Mouse (Mus musculus) limb, embryonic 14.5 days (tissue): ENCODE data around the gene Fam222a. TPM values are rescaled to one million over a fixed set of nuclear protein-coding genes. Genes with fewer than 3 reads are reported as not detected.

Experiments used
- ATAC-seq: fragments of 200-750 bp; cut with Nextera tagmentation; 2 replicates; pipeline ENCODE4 v1.8.0; 2017; ENCODE audit warnings: low read depth, moderate number of reproducible peaks, moderate TSS enrichment; ENCODE audit not compliant: low FRiP score
- DNase-seq: peaks from one replicate; pipeline ENCODE4 v3.0.0-alpha.2; 2015; ENCODE audit warnings: low spot score
- H3K27ac ChIP-seq: fragments of 300-500 bp; sonication (generic); replicated peaks from 2 replicates; pipeline ENCODE4 v1.5.1; 2014; ENCODE audit warnings: low read depth, mild to moderate bottlenecking, low read length, moderate library complexity, mixed read lengths
- H3K27me3 ChIP-seq: fragments of 300-500 bp; sonication (generic); 2 replicates; pipeline ENCODE4 v1.6.1; 2014; ENCODE audit warnings: low read length, mixed read lengths; ENCODE audit not compliant: control insufficient read depth, insufficient read depth
- H3K36me3 ChIP-seq: fragments of 300-500 bp; sonication (generic); 2 replicates; pipeline ENCODE4 v1.6.1; 2014; ENCODE audit warnings: mild to moderate bottlenecking, low read length, moderate library complexity, mixed read lengths; ENCODE audit not compliant: control insufficient read depth, insufficient read depth
- H3K4me1 ChIP-seq: fragments of 300-500 bp; sonication (generic); 2 replicates; pipeline ENCODE4 v1.6.1; 2014; ENCODE audit warnings: antibody characterized with exemption, low read length, mixed read lengths; ENCODE audit not compliant: control insufficient read depth, insufficient read depth
- H3K4me2 ChIP-seq: fragments of 300-500 bp; sonication (generic); replicated peaks from 2 replicates; pipeline ENCODE4 v1.6.1; 2014; ENCODE audit warnings: low read depth, mild to moderate bottlenecking, low read length, moderate library complexity; ENCODE audit not compliant: severe bottlenecking
- H3K4me3 ChIP-seq: fragments of 300-500 bp; sonication (generic); replicated peaks from 2 replicates; pipeline ENCODE4 v1.5.1; 2014; ENCODE audit warnings: low read length
- H3K9ac ChIP-seq: fragments of 300-500 bp; sonication (generic); 2 replicates; pipeline ENCODE4 v1.6.1; 2014; ENCODE audit warnings: mild to moderate bottlenecking, low read depth, low read length, moderate library complexity; ENCODE audit not compliant: severe bottlenecking
- H3K9me3 ChIP-seq: fragments of 300-500 bp; sonication (generic); 2 replicates; pipeline ENCODE4 v1.6.1; 2016; ENCODE audit warnings: low read length; ENCODE audit not compliant: control insufficient read depth
- POLR2A ChIP-seq: fragments of 200-500 bp; IDR thresholded peaks from 2 replicates; pipeline ENCODE4 v1.8.0; 2012; ENCODE audit warnings: inconsistent platforms, mild to moderate bottlenecking, moderate library complexity, borderline replicate concordance; ENCODE audit not compliant: insufficient read depth, insufficient read length; ENCODE audit errors: extremely low read depth
- WGBS: fragments of 180-500 bp; shearing (Covaris S2); extraction: QIAGEN DNeasy Blood & Tissue Kit; methylation state at CpG from one replicate; pipeline ENCODE4 v1.1.7; 2014; 5-methylcytosine and 5-hydroxymethylcytosine counted together
- polyA plus RNA-seq, 2 experiments: library from polyadenylated mRNA; depleted of rRNA in 1 of 2; stranded (reverse) in 1 of 2; unstranded in 1 of 2; fragments of >200 nt; fragmentation: Nextera tagmentation in 1 of 2; extraction: Ambion mirVana in 1 of 2; gene quantifications; 2 replicates each; pipeline versions ENCODE4 v1.2.1 to v1.2.3; 2012 to 2014

The Fam222a gene
- polyA plus RNA-seq, 2 experiments, result 1.1 to 1.5 TPM

DNA sequence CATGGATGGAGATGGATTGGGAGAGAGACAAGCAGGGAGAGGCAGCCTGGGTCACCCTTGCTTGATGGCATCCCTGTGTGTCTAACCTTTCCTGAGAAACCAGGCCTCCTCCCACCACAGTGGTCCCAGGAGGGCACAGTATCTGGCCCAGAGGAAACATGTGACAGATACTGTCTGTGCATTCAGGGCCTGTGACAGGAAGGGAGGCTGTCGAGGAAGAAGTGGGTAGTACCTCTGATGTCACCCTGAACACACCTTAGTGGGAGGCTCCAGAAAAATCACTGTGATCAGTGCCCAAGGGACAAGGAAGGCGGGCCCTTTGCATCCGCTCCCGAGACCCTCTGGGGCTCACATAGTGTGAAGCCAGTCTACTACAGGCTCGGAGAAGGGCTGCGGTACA is 38.2 kb downstream of the Fam222a start:
- no peaks in the 10 kb centered on the region for H3K36me3 ChIP-seq
- no peak for TF ChIP-seq POLR2A
- WGBS, result 56% methylated on average over 6 of the region's 6 CpGs
- H3K4me2 ChIP-seq, result no peak overlapping the region
- ATAC-seq, result no peak
- H3K9ac ChIP-seq, result no peak overlapping the region
- 0 out of 2 replicates have a peak, but pooled peaks cover 5% of the 10 kb centered on the region for H3K27me3 ChIP-seq
- H3K4me1 ChIP-seq, result peaks cover 24% of the 10 kb centered on the region
- H3K9me3 ChIP-seq, result no peaks in the 10 kb centered on the region
- no peak overlapping the region for H3K27ac ChIP-seq
- DNase-seq, result no peak
- H3K4me3 ChIP-seq, result no peak overlapping the region

DNA sequence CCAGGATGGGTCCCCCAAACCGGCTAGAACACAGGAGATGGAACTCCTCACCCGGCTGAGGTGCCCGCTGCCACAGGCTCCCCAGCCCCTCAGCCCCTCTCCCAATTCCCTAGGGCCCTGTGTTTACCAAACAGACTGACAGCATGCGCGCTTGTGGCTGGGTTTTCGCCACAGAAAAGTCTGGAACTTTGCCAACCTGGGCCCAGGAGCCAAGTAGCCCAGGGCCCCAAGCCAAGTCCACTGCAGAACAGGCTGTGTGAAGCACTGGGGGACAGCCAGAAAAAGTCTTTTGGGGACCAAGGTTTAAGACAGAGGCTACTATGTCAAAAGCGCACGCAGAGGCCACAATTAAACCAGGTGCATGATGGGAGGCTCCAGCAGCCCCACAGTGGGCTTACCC is 39.8 kb downstream of the Fam222a start:
- Histone ChIP-seq H3K4me3 (no peak overlapping the region), H3K36me3 (no peaks in the 10 kb centered on the region), H3K9me3 (no peaks in the 10 kb centered on the region), H3K27me3 (0 out of 2 replicates have a peak, but pooled peaks cover 5% of the 10 kb centered on the region), H3K4me2 (no peak overlapping the region), H3K27ac (no peak overlapping the region), H3K9ac (no peak overlapping the region), H3K4me1 (peaks cover 25% of the 10 kb centered on the region)
- ATAC-seq (no peak), DNase-seq (no peak)
- TF ChIP-seq POLR2A, result no peak
- 65% methylated on average over 8 of the region's 8 CpGs for WGBS

- H3K9me3 ChIP-seq, result no peaks in the 10 kb centered on the region
- peak overlapping the region; percentile 28; the same call in 1 of the 2 replicates for H3K4me2 ChIP-seq
- WGBS, result 7% methylated on average over 12 of the region's 12 CpGs
- peaks cover 27% of the 10 kb centered on the region for H3K4me1 ChIP-seq
- H3K4me3 ChIP-seq, result 0 out of 2 replicates have a peak overlapping the region, but pooled peaks have one; percentile 1
- TF ChIP-seq POLR2A, result 0 out of 2 replicates have a peak, but pooled peaks have one; percentile 16
- H3K27me3 ChIP-seq, result 0 out of 2 replicates have a peak, but pooled peaks cover 5% of the 10 kb centered on the region
- peak; percentile 66 for DNase-seq
- no peaks in the 10 kb centered on the region for H3K36me3 ChIP-seq
- H3K9ac ChIP-seq, result no peak overlapping the region
- ATAC-seq, result no peak
- no peak overlapping the region for H3K27ac ChIP-seq
These were observed 40.7 kb downstream of the Fam222a start for GRCm38 (mm10) chr5:114608516-114608915.

DNA sequence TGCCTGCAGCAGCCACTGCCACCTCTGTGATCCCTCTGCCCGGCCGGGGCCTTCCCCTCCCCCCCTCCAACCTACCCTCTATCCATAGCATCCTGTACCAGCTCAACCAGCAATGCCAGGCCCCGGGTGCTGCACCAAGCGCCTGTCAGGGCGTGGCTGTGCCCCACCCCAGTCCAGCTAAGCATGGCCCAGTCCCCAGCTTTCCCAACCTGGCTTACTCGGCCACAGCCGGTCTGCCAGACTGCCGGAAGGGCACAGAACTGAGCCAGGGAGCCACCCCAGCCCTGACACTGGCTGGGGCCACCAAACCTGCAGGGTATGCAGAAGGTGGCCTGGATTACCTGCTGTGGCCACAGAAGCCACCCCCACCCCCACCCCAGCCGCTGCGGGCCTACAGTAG is 43.4 kb downstream of the Fam222a start:
- no peak for ATAC-seq
- WGBS, result 80% methylated on average over 9 of the region's 10 CpGs
- Histone ChIP-seq H3K9ac (no peak overlapping the region), H3K36me3 (no peaks in the 10 kb centered on the region), H3K9me3 (no peaks in the 10 kb centered on the region), H3K4me2 (no peak overlapping the region), H3K4me1 (peaks cover 22% of the 10 kb centered on the region), H3K27ac (no peak overlapping the region), H3K4me3 (no peak overlapping the region), H3K27me3 (0 out of 2 replicates have a peak, but pooled peaks cover 5% of the 10 kb centered on the region)
- TF ChIP-seq POLR2A, result no peak
- no peak for DNase-seq

DNA sequence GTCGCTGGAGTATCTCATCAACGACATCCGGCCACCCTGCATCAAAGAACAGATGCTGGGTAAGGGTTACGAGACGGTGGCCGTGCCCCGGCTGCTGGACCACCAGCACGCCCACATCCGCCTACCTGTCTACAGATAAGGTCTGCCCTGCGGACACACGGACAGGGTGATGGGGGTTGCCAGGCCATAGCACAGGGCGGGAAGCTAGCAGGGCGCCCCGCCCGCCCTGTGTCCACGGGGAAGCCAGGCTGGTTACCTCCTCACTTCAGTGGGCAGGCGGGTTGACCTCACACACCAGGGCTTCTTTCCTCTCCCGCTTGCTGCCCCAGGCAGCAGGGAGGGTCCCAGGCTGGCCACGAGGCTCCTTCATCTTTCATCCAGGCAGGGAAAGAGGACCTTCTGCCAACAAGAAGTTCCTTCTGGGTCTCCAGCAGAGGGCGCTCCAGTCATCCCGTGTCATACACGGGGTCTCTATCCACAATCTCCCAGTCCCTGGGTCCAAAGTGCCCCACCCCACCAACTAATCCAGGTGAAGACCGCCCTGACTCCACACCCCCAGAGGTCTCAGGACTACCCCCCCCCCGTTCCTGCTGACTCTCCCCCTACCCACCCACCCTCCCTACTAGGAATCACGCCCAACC is 44.3 kb downstream of the Fam222a start:
- Histone ChIP-seq H3K9ac (no peak overlapping the region), H3K4me2 (no peak overlapping the region), H3K9me3 (no peaks in the 10 kb centered on the region), H3K4me3 (no peak overlapping the region), H3K36me3 (no peaks in the 10 kb centered on the region), H3K27me3 (0 out of 2 replicates have a peak, but pooled peaks cover 5% of the 10 kb centered on the region), H3K27ac (no peak overlapping the region), H3K4me1 (peaks cover 22% of the 10 kb centered on the region)
- peak; percentile 57 for DNase-seq
- TF ChIP-seq POLR2A, result no peak
- no peak for ATAC-seq
- WGBS, result 62% methylated on average over 23 of the region's 25 CpGs
